Mouse (Mus musculus) bone marrow macrophage, adult 2 months (primary cell): ENCODE measurements at regions not wholly inside any gene's neighbourhood (a gene's known extent, or its start where the extent isn't known, plus 50 kb on each side); places are given as distances from the start of the nearest gene placed in this dataset.

Experiments used
- CTCF ChIP-seq: IDR thresholded peaks from 2 replicates; pipeline ENCODE4 v1.5.1; 2012; ENCODE audit warnings: low read depth, mild to moderate bottlenecking, low read length, moderate library complexity
- POLR2A ChIP-seq: IDR thresholded peaks from 2 replicates; pipeline ENCODE4 v1.6.1; 2012; ENCODE audit warnings: mild to moderate bottlenecking, low read depth, low read length, borderline replicate concordance

DNA sequence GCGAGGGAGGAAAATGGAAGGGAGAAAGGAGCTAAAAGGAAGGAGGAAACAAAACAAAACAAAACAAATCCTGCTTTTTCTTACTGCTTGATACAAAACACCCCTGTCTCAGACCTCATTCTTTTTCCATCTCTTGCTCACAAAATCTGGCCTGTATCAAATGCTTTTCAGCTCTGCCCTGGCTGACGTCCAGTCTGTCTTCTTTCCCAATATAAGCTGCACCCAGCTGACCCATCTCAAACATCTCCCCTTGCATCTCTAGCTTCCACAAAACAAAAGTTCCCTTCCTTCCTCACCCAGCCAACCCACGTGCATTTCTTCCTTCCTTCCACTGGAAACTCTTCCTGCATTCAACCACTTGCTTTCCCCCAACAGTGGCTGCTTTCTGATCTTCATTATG, 183.1 kb upstream of the Usp25 start:
- TF ChIP-seq CTCF (no peak), POLR2A (no peak)
